Mouse (Mus musculus) hematopoietic stem cell, adult 5-6 weeks (primary cell): Measurements from ENCODE around the gene Sgcb. TPM values are rescaled to one million over a fixed set of nuclear protein-coding genes. Genes with fewer than 3 reads are reported as not detected.

Experiments
- ATAC-seq, 2 experiments: fragments of 125-278 bp in 1 of 2; replicated peaks in 1 of 2; 2 replicates each; pipeline ENCODE4 v1.8.0; 2016 to 2017; ENCODE audit warnings: inconsistent platforms in 2 of 2, mild to moderate bottlenecking in 2 of 2, moderate number of reproducible peaks in 2 of 2, low read depth in 1 of 2, moderate TSS enrichment in 1 of 2; ENCODE audit not compliant: low FRiP score in 2 of 2, poor library complexity in 2 of 2, severe bottlenecking in 2 of 2, insufficient read depth in 1 of 2, low TSS enrichment in 1 of 2
- total RNA-seq: library from RNA; stranded (forward); fragments of 172-1452, 232-1000 nt; gene quantifications from 2 replicates; pipeline ENCODE4 v1.2.3, GENCODE M21; 2017

Sgcb gene
- 5.8 and 6.5 TPM in 2 replicates for total RNA-seq

- peak; percentile 51 to 79; a peak in 3 of 4 replicates for ATAC-seq
Measured at GRCm38 (mm10) chr5:73647261-73647900, at the start of gene Sgcb. Gene Sgcb (minus strand): TSS chr5:73647790.

- ATAC-seq, result no peak
Measured at GRCm38 (mm10) chr5:73694254-73695015, 46.8 kb upstream of the Sgcb start.

- no peak for ATAC-seq
Measured at GRCm38 (mm10) chr5:73693778-73694177, 46.2 kb upstream of the Sgcb start.

GRCm38 (mm10) chr5:73691723-73692520 is 44.3 kb upstream of the Sgcb start:
- no peak for ATAC-seq

GRCm38 (mm10) chr5:73690146-73690545 is 42.6 kb upstream of the Sgcb start:
- ATAC-seq, result no peak

GRCm38 (mm10) chr5:73688576-73688975 is 41.0 kb upstream of the Sgcb start:
- ATAC-seq, result no peak

GRCm38 (mm10) chr5:73686149-73686548 is 38.6 kb upstream of the Sgcb start:
- no peak for ATAC-seq

GRCm38 (mm10) chr5:73683706-73684409 is 36.3 kb upstream of the Sgcb start:
- ATAC-seq, result peak in 1 of 2 experiments; percentile 39; a peak in 1 of 4 replicates

- ATAC-seq, result no peak
Measured at GRCm38 (mm10) chr5:73683221-73683620, 35.6 kb upstream of the Sgcb start.

- no peak for ATAC-seq
Measured at GRCm38 (mm10) chr5:73676626-73677025, 29.0 kb upstream of the Sgcb start.

GRCm38 (mm10) chr5:73675604-73676003 is 28.0 kb upstream of the Sgcb start:
- no peak for ATAC-seq

- no peak for ATAC-seq
Measured at GRCm38 (mm10) chr5:73669386-73669785, 21.8 kb upstream of the Sgcb start.

GRCm38 (mm10) chr5:73667877-73668276 is 20.3 kb upstream of the Sgcb start:
- no peak for ATAC-seq

GRCm38 (mm10) chr5:73666695-73667094 is 19.1 kb upstream of the Sgcb start:
- no peak for ATAC-seq

GRCm38 (mm10) chr5:73651855-73652201 is 4.2 kb upstream of the Sgcb start:
- ATAC-seq, result no peak

- peak; percentile 22 to 35; a peak in 2 of 4 replicates for ATAC-seq
Measured at GRCm38 (mm10) chr5:73651061-73651854, 3.7 kb upstream of the Sgcb start, which contains the start of gene Spata18. Gene Spata18 (plus strand): TSS chr5:73651379.
